Mouse (Mus musculus): ENCODE measurements around the gene Xlr5b.

Xlr5b gene

GRCm38 (mm10) chrX:73148496-73148895 lies at the start of gene Xlr5b:
Gene Xlr5b, plus strand, starts transcription at chrX:73148796.
- WGBS: no CpG with 5 or more reads among the region's 20 CpGs

DNA sequence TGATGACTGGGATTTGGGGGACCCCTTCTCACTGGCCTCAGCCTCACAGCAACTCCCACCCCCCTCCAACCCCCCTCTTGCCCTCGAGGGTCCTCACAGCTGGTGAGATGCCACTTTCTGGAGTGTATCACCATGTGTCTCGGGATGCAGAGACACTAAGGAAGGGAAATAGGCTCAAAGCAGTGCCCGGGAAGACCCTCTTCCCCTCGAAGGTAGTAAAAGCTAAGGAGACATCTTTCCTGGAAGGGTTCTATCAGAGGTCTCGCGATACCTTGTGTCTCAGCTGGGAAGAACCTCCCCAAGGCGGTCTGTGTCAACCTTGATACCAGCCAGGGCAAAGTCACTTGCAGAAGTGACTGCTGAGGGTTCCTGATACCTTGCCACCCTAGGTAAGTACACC lies 31.8 kb upstream of the Xlr5b start, which contains the start of gene Gm14685:
Gene Gm14685, plus strand, starts transcription at position 301 of the 400 bp plus-strand sequence.
- WGBS: no CpG with 5 or more reads among the region's 7 CpGs

GRCm38 (mm10) chrX:73122859-73123829 lies 25.5 kb upstream of the Xlr5b start:
- WGBS: no CpG with 5 or more reads among the region's 12 CpGs

DNA sequence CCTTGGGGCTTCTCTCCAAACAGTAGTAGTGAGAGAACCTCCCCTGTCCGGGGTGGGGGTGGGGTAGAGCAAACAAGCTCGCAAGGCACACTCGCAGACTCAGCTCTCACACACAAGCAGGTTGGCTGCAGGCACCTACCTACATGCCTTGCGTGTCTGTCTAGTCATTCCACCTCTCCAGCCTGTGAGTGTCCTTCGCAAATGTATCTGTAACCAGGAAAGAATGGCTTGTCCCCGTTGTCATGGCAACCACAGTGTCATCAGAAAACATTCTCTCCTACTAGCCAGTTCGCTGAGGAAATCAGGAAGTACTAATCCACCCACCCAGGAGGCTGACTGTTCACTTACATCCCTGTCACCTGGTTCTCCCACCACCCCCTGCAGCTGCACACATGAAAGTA lies 5.4 kb upstream of the Xlr5b start:
- WGBS: no CpG with 5 or more reads among the region's 7 CpGs

- WGBS: no CpG with 5 or more reads among the region's 7 CpGs
These were observed 754 bp downstream of the Xlr5b start, which contains the start of gene DXBay18 for GRCm38 (mm10) chrX:73149350-73149749. Gene DXBay18, minus strand, starts transcription at chrX:73149450.

GRCm38 (mm10) chrX:73176889-73177288 lies 28.3 kb downstream of the Xlr5b start, which contains the start of gene Spin2d:
Gene Spin2d, minus strand, starts transcription at chrX:73176989.
- WGBS: 92% methylated on average over 7 of the region's 15 CpGs

- WGBS: 89% methylated on average over 12 of the region's 12 CpGs
These were observed 43.3 kb downstream of the Xlr5b start, which contains the start of gene Xlr3b for GRCm38 (mm10) chrX:73191934-73192333. Gene Xlr3b, plus strand, starts transcription at chrX:73192207.

Data from cerebral cortex, adult 2 months (tissue).